Mouse (Mus musculus) adrenal gland, postnatal 10 days (tissue): ENCODE results near the gene Plcb1. TPM values are rescaled to one million over a fixed set of nuclear protein-coding genes. Genes with fewer than 3 reads are reported as not detected.

Source experiments
- DNase-seq: peaks from one replicate; pipeline ENCODE4 v3.0.0; 2021; ENCODE audit warnings: mixed read lengths
- total RNA-seq, 2 experiments: library from RNA; stranded (reverse); gene quantifications; 2 replicates each; pipeline ENCODE4 v1.2.3; 2021

Gene Plcb1
- total RNA-seq, 2 experiments from 2014 or later: 34.0 to 46.4 TPM

DNA sequence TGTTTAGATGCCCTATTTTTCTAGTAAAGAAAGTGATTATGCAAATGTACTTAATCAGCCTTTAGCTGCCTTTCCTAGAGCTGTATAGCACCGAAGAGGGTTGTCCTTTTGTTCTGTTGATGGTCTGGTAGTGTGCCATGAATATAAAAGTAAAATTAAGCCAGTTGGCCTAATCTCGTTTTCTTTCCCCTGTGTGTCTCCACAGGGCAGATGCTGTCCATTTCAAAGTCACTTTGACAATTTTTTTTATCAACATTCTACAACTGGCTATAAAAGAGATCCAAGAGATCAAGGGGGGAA is 520.6 kb downstream of the Plcb1 start:
- DNase-seq: no peak

DNA sequence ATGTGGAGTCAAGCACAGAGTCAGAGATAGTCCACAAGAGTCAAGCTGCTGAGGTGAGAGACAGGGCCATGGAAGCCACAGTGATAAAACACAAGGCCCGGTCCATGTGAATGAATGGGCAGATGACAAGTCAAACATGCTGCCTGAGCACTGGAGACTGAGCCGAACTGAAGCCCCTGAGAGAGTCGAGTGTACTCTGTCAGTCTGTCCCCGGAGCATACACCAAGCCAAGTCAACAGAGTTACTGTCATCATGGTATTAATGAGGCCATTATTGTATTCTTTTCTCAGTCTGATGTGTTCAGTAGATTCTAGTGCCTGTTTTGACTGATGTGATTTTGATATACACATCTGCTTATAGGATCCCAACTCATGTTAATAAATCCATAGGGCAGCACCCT is 521.9 kb downstream of the Plcb1 start:
- no peak for DNase-seq

DNA sequence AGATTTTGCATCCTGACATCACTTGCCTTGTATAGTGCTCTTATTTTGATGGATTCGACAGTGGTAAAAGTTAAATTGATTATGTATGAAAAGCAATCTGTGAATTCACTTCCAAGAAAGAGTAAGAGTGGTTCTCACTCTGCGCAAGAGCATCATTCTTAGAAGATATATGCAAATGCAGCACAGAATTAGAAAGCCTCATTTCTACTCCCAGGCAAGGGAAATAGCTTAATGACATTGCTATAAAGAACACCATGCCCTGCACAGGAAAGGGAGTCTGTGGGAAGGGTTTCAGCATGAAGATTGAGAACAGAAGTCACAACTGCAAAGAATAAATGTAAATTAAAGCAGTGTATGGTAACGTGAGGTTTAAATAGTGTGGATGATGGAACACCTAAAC is 530.1 kb downstream of the Plcb1 start:
- no peak for DNase-seq

GRCm38 (mm10) chr2:135318136-135318535 is 532.3 kb downstream of the Plcb1 start:
- DNase-seq: no peak

- DNase-seq: peak; percentile 44
Observed at GRCm38 (mm10) chr2:135323276-135323954, 537.5 kb downstream of the Plcb1 start.

DNA sequence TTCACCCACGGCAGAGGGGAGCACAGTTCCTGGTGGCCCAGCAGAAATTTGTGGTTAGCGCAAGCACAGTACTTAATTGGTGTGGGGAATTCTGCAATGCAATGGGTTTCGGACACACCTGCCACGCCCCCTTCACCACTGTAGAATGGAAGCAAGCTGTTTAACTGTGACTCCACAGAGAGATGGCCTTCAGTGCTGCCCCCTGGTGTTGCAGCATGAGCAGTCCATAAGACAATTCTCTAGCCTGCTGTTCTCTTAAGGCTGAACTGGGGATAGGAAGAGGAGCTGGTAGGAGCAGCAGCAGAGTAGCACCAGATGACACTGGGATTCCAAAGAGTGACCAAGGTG is 538.1 kb downstream of the Plcb1 start:
- DNase-seq: peak; percentile 88

GRCm38 (mm10) chr2:135328756-135329155 is 542.9 kb downstream of the Plcb1 start:
- DNase-seq: peak; percentile 52

DNA sequence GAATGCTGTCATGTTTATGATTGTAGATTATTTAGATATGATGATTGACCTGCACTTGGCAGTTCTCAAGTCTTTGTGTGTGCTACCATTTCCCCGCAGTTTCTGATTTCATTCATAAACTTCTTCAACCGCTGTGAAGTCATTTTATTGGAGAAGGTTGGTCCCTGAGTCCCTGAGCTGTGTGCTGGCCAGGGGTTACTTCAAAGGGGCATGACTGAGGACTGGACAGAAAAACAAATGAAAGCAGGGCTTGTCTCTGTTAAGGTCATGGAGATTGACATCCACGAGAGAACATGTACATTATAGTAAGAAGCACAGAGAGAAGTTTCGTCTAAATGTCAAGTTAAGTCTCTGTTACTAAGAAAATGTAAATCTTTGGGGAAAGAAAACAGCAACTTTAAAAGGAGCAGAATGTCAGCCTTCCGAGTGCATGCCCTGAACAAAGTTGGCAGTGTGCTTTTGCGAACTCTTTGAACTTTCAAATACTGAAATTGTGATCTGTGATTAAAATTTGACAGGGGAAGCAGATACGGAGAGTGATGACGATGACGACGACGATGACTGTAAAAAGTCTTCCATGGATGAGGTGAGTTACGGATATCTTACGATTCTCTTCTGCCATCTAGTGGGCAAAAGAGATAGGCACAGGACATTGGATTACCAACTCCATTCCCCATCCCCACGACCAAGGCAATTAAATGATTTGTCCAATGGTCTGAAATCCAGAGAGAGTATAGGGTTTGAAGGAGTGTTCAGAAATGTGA is 544.1 kb downstream of the Plcb1 start:
- DNase-seq: peak; percentile 54

GRCm38 (mm10) chr2:135331868-135332267 is 546.0 kb downstream of the Plcb1 start:
- DNase-seq: no peak

DNA sequence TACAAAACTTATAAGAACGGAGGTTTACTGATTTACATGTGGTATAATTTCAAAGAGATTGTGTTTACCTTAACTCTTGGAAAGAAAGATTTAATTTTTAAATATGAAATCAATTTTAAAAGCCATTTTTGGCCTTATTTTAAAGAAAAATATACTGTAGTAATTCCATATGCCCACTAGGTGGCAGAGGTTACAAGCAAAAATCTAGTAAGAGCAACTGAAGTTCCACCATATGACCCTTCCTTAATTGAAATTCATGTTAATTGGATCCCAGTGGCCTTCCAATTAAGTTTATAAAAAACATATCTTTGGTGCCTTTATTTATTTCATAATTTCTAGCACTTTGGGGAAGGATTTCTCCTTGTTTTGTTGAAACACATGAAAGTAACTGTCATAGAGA is 570.4 kb downstream of the Plcb1 start:
- DNase-seq: no peak

- peak; percentile 35 for DNase-seq
Observed at GRCm38 (mm10) chr2:135361798-135362197, 575.9 kb downstream of the Plcb1 start.

DNA sequence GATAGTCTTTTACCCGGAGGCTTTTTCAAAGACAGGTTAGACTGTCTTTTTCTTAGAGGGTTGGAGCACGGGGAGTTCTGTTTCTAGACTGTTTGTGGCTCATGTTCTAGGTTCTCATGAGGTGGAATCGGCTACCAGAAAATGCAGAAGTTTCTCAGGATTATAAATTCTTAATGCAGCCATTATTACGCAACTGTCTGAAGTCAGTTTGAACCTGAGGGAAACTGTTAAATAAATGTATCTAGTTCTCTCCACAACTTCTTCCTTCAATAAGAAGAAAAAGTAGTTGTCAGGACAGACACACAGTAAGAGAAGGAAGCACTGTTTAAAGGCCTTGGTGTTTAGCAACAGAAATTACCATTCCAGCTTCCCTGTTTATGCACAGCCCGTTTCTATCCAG is 577.1 kb downstream of the Plcb1 start:
- DNase-seq: no peak

- peak; percentile 23 for DNase-seq
Observed at GRCm38 (mm10) chr2:135370259-135370835, 584.5 kb downstream of the Plcb1 start.

- peak; percentile 10 for DNase-seq
Observed at GRCm38 (mm10) chr2:135380796-135381195, 594.9 kb downstream of the Plcb1 start.

DNA sequence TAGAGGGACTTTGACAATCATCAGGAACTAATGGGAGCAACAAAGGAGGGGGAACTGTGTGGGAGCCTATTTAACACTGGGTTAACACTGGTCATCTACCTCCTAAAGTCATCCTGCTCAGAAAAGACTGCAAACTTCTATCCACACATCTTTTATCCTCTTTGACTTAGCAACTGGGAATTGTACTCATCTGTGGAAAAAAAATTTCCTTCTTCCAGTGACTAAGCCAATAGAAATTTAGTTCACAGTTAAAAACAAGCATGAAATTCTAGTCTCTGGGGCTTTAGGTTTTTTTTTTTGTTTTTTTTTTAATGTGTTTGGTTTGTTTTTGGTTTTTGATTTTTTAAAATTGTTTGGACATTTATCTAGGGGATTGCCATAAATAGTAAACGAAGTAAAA is 595.5 kb downstream of the Plcb1 start:
- no peak for DNase-seq

GRCm38 (mm10) chr2:135387990-135388389 is 602.1 kb downstream of the Plcb1 start:
- peak; percentile 38 for DNase-seq

DNA sequence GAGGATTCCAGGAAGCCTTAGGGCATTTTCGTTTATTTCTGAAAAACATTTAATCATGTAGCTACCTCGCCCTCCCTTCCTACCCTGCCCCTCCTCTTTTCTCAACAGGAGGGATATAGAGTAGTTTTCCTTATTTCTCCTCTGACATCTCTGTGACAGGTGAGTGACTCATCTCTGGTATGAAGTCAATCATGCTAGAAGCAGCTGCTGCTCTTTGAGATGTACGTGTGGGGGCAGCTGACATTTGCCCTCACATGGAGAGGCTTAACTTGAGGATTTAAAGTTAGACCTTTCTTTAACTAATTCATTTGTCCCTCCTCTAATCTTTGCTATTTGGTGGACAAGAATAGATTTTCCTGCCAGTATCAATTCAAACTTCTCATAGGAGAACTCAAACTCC is 608.8 kb downstream of the Plcb1 start:
- DNase-seq: no peak

DNA sequence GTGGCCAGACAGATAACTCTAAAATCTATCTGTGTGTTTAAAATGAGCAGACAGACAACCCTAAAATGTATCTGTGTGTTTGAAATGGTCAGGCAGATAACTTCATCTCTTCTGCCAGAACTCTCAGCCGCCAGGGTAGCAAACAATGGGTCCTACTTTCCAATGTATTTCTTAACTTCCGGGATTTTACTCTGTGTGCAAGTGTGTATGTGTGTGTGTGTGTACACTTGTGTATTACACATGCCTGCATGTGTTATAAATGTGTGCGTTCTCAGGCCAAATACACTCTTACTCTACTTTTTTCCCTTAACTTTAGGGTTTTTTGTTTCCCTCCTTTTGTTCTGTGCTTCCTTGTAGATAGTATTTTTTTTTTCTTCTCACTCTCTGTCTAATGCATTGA is 610.5 kb downstream of the Plcb1 start:
- DNase-seq: no peak

- DNase-seq: no peak
Observed at GRCm38 (mm10) chr2:135397970-135398369, 612.1 kb downstream of the Plcb1 start.

DNA sequence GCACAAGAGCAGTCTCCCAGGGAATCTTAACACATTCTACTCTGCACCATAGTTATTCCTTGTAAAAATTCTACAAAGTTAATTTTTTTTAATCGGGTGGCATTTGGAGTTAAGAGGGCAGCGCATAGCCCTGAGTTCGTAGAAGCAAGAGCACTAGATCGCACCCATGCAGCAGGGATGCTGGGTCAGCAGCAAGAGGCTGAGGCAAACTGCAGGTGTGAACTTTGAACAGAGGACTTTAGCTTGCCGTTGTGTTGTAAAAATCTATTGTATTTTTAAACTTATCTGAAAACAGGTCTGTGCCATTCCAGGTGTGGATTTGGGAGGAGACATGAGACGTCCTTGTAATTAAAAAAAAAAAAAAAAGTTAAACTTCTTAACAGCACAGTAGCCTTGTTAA is 613.9 kb downstream of the Plcb1 start:
- DNase-seq: no peak

GRCm38 (mm10) chr2:135402916-135403315 is 617.0 kb downstream of the Plcb1 start:
- no peak for DNase-seq

GRCm38 (mm10) chr2:135403344-135403743 is 617.5 kb downstream of the Plcb1 start:
- DNase-seq: no peak

DNA sequence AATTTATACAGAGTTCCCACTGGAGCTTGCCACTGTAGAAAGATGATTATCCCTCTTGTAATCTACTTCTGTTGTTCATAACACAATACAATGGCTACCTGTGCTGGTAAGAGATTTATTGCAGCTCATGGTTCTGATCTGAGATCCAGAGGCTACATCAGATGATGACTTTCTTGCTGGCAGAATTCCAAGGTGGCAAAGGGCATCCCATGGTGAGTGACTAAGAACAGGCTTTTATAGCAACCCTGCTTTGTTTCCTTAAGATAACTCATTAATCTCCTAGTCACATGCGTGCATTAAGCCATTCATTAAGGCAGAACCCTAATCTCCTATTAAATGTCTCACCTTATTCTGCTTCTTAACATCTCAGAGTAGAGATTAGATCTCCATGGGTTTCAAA is 618.2 kb downstream of the Plcb1 start:
- no peak for DNase-seq
